Mouse (Mus musculus): ENCODE measurements around the gene St7l.
A peak's percentile ranks its signal among the peaks of the same experiment; 100 is the strongest.
"Not testable (repeated sequence)": the region's sequence is repeated elsewhere in the genome, so short reads cannot be mapped to it uniquely, and the experiment has no call there.

The St7l gene

DNA sequence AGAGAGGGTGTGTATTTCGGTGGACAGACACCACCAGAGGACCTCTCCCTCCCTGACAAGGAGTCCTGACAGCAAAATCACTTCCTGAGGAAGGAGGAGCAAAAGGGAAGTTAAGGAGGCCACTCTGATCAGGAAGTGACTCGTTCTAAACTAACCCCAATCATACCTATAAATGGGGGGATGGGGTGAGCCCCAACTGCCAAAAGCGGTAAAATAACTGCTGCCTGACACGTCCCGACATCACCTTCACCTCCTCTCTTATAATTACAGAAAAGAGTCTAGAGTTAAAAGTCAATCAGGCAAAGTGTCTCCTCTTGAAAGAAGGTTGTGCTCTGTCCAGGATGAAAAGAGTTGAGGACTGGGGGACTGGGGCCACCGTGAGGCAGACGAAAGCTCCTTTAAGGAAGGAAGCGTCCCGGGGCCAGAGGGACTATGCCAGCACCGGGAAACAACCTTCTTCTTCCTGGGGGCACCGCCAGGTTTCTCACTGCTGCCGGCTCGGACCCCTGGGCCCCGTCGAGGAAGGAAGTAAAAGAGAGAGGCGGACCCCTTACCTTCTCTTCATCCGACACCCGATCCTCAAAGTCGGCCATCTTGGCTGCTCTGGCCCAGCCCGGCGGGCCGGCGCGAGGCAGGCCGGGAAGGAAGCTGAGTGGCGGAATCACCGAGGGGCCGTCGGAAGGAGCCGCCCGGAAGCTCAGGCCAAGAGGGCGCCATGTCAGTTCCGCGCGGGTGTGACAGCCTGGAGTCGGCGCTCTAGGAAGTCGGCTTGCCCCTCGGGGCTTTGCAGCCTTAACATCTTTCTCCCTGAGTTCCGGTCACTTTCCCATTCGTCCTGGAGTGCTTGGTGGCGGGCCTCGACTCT is at the start of gene St7l, which contains the start of gene Capza1:
Gene St7l, plus strand, starts transcription at position 220 of the 865 bp plus-strand sequence.
Gene Capza1, minus strand, starts transcription at position 720 of the 865 bp plus-strand sequence.
- peak; percentile 93 for DNase-seq

DNA sequence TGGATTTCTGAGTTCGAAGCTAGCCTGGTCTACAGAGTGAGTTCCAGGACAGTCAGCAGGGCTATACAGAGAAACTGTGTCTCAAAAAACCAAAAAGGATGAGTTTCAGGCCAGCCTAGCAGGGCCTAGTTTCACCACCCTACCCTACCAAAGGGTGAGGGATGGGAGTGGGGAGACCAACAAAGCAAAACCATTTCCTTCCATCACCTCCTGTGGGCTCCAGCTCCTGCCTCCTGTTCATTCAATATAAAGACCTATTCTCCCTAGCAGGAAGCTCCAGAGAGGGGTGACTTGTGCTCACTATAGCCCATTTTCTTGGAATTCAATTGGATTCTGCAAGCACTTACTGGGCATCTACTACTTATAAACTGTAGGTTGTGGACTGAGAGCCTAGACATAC is 49.1 kb upstream of the St7l start:
- no peak for DNase-seq

DNA sequence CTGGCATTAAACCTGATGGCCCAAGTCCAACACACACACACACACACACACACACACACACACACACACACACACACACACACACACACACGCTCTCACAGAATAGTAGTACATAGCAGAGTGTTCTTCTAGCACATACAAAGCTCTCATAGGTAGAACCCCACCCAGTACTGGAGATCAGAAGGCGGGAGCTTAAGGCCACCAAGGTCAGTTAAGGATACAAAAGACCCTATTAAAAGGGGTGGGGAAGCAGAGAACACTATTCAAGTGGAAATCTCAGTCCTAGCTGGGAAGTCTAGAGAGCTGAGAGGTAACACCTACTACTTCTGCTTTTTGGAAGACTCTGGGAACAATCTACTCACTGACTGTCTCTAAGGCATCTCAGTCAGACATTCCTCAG is 48.5 kb upstream of the St7l start:
- no peak for DNase-seq

DNA sequence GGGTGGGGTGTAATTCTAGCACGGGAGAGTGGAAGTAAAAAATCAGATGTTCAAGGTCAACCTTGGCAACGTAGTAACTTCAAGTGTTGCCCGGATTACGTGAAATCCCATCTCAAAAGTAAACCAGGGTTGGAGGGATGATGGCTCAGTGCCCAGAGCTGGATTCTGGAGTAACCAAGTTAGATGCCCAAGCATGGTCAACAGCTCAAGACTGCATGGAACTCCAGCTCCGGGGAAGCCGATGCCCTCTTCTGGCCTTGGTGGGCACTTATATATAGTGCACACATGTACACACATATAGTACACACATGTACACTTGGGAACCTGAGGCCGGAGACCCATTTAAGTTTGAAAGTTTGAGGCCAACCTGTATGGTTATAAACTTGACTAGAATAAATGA is 47.7 kb upstream of the St7l start:
- no peak for DNase-seq

DNA sequence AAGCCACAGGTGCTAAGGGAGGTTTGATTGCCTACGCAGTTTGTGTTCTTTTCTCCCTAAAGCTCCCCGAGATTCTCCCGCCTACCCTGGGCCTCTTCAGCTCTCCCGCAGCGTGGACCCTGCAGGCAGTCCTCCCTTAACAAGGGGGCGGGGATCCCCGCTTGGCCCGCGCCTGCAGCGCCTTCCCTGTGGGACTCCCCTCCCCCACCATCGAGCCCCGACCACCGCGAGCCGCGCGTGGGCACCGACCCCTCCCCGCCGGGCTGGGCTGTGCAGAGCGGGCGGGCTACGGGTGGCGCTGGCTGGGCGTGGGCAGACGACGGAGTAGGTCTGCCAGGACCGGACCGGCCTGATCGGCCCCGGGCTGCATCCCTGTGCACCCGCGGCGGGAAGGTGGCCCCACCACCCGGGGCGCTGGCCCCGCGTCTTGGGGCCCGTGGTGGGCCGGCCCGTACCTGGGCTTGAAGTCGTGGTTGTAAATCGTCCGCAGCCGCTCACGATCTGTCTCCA is 46.3 kb upstream of the St7l start:
- peak; percentile 47 for DNase-seq

DNA sequence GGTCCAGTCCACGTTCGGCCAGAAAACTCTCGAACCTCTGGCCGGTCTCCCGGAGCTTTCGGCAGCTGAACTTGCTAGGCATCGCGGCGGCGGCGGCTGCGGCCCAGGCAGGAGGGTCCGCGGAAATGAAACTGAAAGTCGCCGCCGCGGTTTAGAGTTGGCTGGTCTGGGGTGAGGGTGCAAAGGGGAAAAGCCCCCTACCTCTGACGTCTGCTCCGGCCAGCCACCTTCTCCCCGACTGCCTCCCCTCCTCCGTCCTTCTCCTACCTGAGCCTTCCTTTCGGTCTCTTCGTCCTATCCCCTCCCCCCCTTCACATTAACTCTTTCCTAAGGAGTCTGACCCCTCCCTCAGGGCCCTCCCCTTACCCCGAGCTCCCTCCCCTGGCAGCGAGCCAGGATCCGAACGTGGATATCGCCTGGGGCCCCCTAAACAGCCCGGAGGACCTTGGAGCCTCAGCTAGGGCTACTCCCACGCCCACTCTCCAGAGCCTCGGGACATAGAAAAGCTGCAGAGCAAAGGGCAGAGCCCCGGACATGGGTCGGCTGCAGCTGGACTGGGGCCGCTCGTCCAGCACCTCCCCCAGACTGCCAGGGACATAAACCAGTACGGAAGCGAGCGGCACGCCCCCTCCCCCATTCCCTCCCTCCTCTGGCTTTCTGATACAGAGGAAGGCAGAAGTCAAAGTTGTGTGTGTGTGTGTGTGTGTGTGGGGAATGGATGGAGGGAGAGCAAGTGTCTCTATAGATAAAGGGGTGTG is 45.6 kb upstream of the St7l start, which contains the start of gene Mov10:
Gene Mov10, minus strand, starts transcription at position 573 of the 758 bp plus-strand sequence.
- DNase-seq: peak; percentile 19

DNA sequence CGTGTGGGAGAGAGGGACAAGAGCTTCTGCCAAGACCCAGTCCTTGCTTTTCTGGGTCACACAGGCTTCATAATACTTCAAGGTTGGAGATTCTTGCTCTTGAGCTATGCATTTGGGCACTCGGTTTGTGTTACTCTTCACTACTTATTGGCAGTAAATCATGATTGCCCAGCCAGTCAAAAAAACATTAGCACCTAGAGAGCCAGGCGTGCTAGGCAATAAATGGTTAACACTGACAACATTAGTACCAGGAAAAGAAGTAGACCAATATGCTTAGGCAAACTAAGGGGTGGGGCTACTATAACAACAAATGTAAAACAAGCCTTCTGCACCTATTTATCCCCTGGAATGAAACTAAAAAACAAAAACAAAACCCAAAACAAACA is 45.1 kb upstream of the St7l start:
- no peak for DNase-seq

DNA sequence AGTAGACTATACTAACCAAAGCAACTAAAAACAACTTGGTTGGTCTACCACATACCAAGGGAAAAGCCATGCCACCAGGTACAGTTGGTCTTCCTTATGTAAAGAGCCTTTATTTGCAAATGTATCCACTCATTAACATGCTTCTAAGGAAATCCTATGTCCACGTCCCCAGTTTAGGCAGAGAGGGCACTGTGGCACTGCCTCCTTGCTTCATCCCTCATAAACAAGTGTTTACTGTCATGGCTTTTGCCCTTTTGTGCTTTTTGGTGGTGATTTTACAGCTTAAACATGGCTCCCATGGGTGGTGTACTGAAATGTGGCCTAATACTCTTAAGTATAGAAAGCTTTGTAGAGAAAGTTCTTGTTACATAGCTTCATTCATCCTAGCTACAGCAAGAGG is 43.4 kb upstream of the St7l start:
- DNase-seq: no peak

DNA sequence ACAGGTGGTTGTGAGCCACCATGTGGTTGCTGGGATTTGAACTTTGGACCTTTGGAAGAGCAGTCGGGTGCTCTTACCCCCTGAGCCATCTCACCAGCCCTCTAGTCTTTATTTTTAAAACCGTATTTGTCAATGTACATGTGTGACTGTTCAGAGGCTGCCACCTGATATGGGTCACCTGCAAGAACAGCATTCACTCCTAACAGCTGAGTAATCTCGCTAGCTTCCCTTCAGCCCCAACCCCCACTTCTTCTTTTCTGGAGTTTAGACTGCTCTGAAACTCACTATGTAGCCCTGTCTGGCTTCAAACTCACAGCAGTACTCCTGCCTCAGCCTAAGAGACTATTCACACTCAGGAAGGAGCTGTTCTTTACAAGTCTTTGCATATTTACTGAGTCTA is 41.4 kb upstream of the St7l start:
- DNase-seq: no peak

DNA sequence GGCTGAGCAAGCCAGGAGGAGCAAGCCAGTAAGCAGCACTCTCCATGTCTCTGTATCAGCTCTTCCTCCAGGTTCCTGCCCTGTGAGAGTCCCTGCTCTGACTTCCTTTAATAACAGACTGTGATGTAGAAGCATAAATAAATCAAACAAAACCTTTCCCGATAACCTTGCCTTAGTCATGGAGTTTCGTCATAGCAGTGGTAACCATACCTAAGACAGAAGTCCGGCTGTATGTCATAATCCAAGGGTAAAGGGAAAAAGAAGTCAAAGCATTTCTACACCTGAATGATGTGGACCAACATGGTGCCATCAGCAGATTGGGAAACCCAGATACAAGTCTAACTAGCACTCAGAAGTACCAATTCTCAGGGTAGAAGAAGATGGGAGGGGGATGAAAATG is 28.0 kb upstream of the St7l start:
- DNase-seq: no peak

DNA sequence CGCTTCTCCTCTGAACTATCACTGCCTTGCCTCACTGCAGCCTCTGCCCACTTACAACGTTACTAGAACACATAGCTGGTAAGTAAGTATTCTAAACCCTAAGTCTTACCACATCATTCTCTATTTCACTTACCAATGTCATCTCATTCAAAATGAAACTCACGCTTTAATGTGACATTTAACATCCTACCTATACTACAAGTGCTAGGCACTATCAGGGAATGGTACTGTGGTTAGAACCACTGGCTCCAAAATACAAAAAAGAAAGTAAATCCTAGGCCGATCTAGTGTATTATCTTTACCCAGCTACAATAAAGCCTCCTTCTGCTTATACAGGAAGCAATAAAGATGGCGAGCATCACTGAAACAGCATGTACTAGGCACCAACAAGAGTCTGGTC is 22.8 kb upstream of the St7l start:
- DNase-seq: no peak

DNA sequence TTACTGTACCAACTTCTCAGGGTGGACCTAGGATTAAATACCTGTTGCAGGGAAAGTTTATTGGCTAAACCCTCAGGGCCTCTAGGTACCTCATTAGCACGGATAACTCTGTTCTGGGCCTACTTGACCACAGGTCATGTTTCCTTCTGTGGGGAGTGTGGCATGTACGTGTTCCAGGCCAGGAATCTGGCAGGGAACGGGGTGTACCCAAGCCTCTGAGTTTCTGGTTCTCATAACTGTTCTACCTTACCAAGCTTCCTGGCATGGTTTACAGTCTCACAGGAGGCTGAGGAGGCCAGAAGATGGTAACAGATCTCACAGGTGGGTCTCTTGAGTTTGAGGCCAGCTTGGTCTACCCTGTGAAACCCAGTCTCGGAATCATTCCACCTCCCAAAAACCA is 17.2 kb upstream of the St7l start:
- no peak for DNase-seq

DNA sequence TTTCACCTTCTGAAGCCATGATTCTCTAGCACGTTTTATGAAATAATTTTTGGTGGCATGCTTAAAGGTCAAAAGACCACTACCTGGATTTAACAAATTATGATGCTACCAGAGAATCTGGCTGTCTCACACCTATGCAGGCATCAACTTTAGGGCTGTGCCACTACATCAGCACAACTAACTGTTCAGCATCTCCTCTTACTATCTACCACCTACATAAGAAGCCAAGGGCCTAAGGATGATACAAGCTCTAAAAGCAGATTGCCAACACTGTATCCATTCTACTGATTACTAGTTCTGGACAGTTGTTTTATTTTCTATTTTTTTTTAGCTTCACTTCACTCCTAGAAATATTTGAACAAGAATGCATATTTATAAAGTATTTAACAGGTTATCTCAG is 9.3 kb upstream of the St7l start:
- DNase-seq: no peak

DNA sequence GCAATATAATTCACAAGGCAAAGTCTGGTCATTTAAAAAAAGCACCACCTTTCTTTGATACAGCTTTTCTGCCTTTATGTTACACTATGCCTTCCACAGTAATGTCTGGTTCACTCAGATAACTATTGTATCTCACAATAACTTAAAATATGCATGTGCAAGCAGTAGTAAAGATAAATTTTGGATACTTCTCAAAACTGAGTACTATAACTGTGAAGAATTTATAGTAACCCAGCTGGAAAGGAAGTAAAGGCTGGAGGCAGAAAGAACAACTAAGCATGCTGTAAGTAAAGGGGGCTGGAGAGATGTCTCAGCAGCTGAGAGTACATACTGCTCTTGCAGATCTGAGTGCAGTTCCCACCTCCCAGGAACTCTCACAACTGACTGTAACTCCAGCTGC is 8.9 kb upstream of the St7l start:
- DNase-seq: no peak

DNA sequence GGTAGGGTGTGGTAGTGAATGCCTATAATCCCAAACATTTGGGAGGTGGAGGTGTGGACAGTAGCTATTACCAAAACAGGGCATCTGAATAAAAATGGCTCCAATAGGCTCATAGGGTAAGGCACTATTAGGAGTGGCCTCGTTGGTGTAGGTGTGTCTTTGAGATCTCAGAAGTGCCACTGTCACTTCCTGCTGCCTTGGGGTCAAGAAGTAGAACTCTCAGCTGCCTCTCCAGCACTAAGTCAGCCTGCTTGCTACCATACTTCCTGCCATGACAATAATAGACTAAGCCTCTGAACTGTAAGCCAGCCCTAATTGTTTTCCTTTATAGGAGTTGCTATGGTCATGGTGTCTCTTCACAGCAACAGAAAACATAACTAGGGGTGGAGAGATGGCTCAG is 7.7 kb upstream of the St7l start:
- DNase-seq: no peak

DNA sequence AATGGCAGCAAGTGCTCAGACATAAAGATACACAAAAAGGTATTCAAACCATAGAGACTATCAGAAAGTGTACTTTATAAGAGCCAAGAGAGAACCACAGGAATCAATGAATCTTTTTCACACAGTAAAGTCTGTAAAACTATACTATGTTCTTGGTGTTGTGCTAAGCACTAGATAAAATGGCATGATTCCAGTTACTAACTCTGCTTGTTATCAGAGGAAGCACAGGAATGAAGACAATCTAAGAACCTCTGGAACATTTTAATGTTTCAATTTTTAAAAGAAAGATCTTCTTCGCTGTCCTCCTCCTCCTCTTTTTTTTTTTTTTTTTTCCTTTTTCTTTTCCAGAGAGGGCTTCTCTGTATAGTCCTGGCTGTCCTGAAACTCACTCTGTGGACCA is 5.2 kb upstream of the St7l start:
- no peak for DNase-seq

DNA sequence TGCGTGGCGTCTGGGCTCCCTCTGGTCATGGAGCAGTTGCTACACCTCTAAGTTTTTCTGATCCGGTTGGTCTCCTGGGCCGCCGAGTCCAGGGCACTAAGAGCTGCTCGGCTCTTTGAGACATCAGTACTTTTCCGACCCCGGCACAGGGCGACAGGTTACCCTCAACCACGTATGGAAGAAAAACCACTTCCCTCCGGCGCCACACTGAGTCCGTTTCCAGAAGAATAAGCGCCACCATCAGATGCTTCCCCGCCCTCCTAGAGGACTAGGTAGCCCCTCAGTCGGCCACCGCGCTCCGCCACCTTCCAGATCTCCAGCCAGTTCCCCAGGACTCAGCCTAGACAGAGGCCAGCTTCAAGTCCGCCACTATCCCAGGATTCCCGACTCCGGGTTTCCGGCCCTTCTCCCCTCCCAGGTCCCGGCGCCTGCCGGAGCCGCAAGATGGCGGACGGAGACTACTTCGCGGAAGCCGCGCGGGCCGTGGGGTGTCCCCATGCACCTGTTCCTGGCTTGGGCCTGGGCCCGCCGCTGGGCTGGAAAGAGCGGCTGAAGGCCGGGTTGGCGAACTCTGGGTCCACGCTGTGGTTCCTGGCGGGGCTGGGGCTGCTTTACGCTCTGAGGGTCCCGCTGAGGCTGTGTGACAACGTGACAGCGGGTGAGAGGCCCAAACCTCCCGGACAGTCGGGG is 991 bp downstream of the St7l start:
- peak; percentile 92 for DNase-seq

DNA sequence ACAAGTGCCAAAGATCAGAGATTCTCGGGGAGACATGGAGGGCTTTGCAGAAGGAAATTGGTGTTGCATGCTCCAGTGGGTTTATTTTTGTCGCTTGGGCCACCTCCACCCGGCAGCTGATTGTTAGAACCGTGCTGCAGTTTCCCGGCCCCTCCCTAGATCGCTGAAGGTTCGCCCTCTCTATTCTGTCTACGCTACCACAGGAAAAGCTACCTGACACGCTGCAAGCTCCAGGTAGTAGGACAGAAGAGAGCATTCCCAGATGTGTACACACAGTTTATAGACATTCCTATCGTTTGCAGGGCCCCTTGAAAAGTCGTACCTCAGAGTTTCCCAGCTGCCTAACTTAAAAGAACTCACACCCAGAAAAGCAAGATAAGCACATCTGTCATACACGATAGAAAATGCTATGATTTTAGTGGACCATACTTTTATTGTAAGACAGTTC is 1.6 kb downstream of the St7l start:
- no peak for DNase-seq

DNA sequence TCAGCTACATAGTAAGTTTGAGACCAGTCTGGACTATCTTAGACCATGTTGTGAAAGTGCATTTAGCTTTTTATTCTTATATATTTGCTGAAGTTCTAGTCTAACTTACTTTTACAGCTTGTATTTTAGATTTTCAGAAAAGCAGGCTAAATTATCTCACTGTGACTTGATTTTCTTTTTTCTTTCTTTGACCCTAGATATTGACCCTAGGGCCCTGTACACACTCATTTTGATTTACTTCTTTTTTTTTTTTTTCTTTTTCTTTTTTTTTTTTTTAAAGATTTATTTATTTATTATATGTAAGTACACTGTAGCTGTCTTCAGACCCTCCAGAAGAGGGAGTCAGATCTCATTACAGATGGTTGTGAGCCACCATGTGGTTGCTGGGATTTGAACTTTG is 2.9 kb downstream of the St7l start:
- DNase-seq: not testable (repeated sequence)

DNA sequence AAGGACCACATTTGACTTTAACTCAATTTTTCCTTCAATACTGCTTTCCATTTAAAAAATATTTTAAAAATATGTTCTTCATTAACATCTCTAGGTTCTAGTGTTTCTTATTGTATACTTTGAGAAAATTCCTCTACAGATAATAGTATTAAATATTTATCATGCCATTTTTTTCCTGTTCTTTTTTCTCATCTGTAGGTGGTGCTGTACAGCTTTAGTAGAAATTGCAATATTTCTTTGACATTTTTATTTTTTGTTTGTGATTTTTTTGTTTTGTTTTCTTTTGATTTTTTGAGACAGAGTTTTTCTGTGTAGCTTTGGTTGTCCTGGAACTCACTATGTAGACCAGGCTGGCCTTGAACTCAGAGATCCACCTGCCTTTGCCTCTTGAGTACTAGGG is 5.8 kb downstream of the St7l start:
- no peak for DNase-seq

DNA sequence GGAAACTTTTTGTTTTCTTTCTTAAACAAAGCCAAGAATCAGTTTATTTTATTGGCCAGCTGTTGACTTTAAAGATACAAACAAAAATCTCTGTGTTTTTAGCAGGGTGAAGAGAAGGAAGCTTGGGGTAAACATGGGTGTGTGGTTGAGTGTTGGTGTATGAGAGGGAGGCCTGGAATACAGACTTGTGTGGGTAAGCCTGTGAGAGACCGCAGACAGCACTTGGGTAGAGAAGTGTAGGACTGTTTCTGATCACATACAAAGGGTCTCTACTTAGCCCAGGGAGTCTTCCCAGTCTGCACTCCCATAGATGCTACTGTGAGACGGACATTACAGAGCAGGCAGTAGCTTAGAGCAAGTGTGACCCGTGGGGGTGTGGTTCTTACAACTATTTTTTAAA is 24.8 kb downstream of the St7l start:
- no peak for DNase-seq

DNA sequence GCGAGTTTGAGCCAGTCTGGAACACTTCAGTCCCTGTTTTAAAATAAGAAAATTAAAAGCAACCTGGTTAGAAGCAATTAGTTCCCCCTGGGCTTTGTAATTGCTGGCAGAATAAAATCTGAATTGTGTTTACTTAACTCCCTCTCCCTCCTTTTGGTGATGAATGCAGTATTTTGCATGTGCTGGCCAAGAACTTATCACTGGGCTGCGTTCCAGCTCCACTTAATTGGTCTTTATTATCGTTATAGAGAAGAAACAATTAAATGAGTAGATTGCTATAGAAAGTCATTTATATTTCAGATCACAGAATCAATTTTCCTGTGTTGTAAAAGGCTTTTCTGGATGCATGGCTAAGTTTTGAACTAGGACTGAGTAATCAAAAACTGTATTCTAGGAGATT is 32.3 kb downstream of the St7l start:
- no peak for DNase-seq

DNA sequence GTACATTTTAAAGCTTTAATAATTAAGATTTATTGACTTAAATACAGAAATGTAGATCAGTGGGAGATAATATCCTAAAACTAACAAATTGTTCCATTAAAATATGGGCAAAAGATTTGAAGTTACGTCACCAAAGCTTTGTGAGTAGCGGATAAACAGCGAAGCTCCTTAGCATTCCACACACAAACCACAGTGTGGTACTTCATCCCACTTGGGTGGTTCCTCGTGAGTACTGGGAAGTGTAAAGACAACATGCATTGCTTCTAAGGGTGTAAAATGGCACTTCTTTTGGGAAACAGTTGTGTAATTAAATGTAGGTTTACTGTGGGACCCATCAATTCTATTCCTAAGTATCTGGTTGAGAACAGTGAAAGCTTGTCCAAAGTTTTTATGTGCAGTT is 37.3 kb downstream of the St7l start:
- no peak for DNase-seq

Measured in right cerebral cortex, adult 18-20 months (tissue).